ENCODE assay signal across 8 mouse cellular contexts in the genomic region with DNA sequence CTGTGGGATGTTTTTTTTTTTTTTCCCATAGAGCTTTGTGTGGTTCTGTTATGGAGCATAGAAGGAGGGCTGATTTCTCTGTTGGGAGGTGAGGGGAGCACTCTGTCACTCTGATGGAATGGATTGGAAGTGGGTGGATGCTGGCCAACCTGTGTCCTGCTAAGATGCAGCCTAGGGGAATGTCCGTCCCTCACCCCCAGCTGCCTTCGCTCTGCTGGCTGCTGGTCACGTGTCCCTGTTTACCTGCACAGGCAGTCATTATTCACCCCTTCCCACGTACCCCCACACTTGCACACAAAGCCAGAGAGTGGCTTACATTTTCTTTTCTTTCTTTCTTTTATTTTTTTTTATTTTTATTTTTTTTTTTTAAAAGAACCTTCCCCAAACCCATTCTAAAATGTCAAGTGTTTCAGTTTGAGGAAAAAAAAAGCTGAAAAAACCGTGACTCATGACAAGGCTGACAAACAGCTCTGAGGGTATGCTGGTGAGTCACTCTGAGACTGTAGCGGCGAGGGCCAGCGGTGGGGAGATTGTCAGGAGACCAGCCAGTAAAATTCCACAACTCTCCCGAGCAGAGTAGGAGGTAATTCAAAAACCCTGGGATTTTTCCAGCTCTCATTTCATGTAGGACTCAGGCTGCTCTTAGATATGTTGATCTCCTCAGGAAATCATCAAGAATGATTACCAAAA.
A peak's percentile ranks its signal among the peaks of the same experiment; 100 is the strongest.
DNase-seq lines count a peak whose midpoint lies in the region; ATAC-seq lines count a peak whose summit lies in the region.

No protein-coding gene starts in this region.

- H3K4me3 ChIP-seq in neural tube, embryonic 11.5 days (ENCODE audit: low read depth, low read length), result no peak overlapping the region
- no peak overlapping the region for H3K4me3 ChIP-seq in heart, embryonic 13.5 days

- peak; percentile 62; the same call in 1 of the 2 replicates for ATAC-seq in neural tube, embryonic 11.5 days (ENCODE audit: insufficient read depth, low FRiP score, low TSS enrichment)
- no peak for ATAC-seq in heart, embryonic 13.5 days (ENCODE audit: extremely low read depth, insufficient number of reproducible peaks, low FRiP score, low TSS enrichment)
- no peak for ATAC-seq in monocyte, adult 5-6 weeks (replicated peaks; ENCODE audit: insufficient number of reproducible peaks, low FRiP score, low TSS enrichment, poor library complexity, severe bottlenecking)

- H3K4me2 ChIP-seq in neural tube, embryonic 11.5 days (ENCODE audit: low read depth), result peak overlapping the region; percentile 35
- H3K4me2 ChIP-seq in heart, embryonic 13.5 days, result peak overlapping the region; percentile 53

- H3K9me3 ChIP-seq in neural tube, embryonic 11.5 days (ENCODE audit: control insufficient read depth, low read length), result no peaks in the 10 kb centered on the region; the same call in 1 of the 2 replicates
- H3K9me3 ChIP-seq in heart, embryonic 13.5 days, result no peaks in the 10 kb centered on the region

- H3K36me3 ChIP-seq in neural tube, embryonic 11.5 days (ENCODE audit: control insufficient read depth, insufficient read depth, low read length), result no peaks in the 10 kb centered on the region
- no peaks in the 10 kb centered on the region for H3K36me3 ChIP-seq in heart, embryonic 13.5 days

- peaks cover 12% of the 10 kb centered on the region for H3K4me1 ChIP-seq in neural tube, embryonic 11.5 days (ENCODE audit: control insufficient read depth, insufficient read depth, low read length)
- peaks cover 15% of the 10 kb centered on the region for H3K4me1 ChIP-seq in heart, embryonic 13.5 days

- no peak overlapping the region for H3K9ac ChIP-seq in neural tube, embryonic 11.5 days (ENCODE audit: low read length)
- H3K9ac ChIP-seq in heart, embryonic 13.5 days, result 0 out of 2 replicates have a peak overlapping the region, but pooled peaks have one; percentile 59

- peak overlapping the region; percentile 79 for H3K27ac ChIP-seq in neural tube, embryonic 11.5 days (ENCODE audit: low read depth, low read length)
- 0 out of 2 replicates have a peak overlapping the region, but pooled peaks have one; percentile 22 for H3K27ac ChIP-seq in heart, embryonic 13.5 days (replicated peaks)

- WGBS in neural tube, embryonic 11.5 days, result 23% methylated on average over 9 of the region's 9 CpGs
- 11% methylated on average over 9 of the region's 9 CpGs for WGBS in heart, embryonic 13.5 days

- H3K27me3 ChIP-seq in neural tube, embryonic 11.5 days (ENCODE audit: control insufficient read depth, insufficient read depth, low read length), result no peaks in the 10 kb centered on the region
- no peaks in the 10 kb centered on the region for H3K27me3 ChIP-seq in heart, embryonic 13.5 days (replicated peaks)

- DNase-seq in neural tube, embryonic 11.5 days (ENCODE audit: low spot score), result peak; percentile 44
- DNase-seq in neural tube, embryonic 10.5 days (ENCODE audit: extremely low spot score, low spot score), result no peak
- peak; percentile 56 for DNase-seq in embryo, embryonic 10.5 days (ENCODE audit: low spot score)
- peak; percentile 71 for DNase-seq in kidney, postnatal 10 days
- DNase-seq in lung, postnatal 14 days, result peak; percentile 28
- DNase-seq in skeletal muscle tissue, adult 2 months (ENCODE audit: low read depth, low spot score), result peak; percentile 34
